10 mouse cellular contexts compared by ENCODE assay signal in genomic region chr2:166274016-166274346, GRCm38 (mm10).
DNase-seq lines count a peak whose midpoint lies in the region; ATAC-seq and TF ChIP-seq lines count a peak whose summit lies in the region.
"Had no signal": no experiment of that assay in that cellular context is flagged by ENCODE, and none has a peak within 500 bp of the region (broad histone marks: within the 10 kb centered on the region; RNA-seq: fewer than 3 reads in every experiment).

No protein-coding gene starts in this region.

- H3K4me1 ChIP-seq in forebrain, embryonic 11.5 days (replicated peaks; ENCODE audit: control insufficient read depth, insufficient read depth, low read length): peaks cover 6% of the 10 kb centered on the region
- peaks cover 18% of the 10 kb centered on the region for H3K4me1 ChIP-seq in forebrain, postnatal 0 days (ENCODE audit: insufficient read depth)
- H3K4me1 ChIP-seq in lung, embryonic 14.5 days (ENCODE audit: insufficient read depth): no peaks in the 10 kb centered on the region
- H3K4me1 ChIP-seq in hindbrain, embryonic 15.5 days (replicated peaks): peaks cover 17% of the 10 kb centered on the region
- peaks cover 11% of the 10 kb centered on the region; the same call in 1 of the 2 replicates for H3K4me1 ChIP-seq in neural tube, embryonic 14.5 days (ENCODE audit: control insufficient read depth, insufficient read depth, low read length)

- WGBS in forebrain, embryonic 11.5 days: 63% methylated on average over 2 of the region's 2 CpGs
- 56% methylated on average over 2 of the region's 2 CpGs for WGBS in forebrain, postnatal 0 days
- 50% methylated on average over 2 of the region's 2 CpGs for WGBS in lung, embryonic 14.5 days
- 47% methylated on average over 2 of the region's 2 CpGs for whole genome bisulfite sequencing in hindbrain, embryonic 15.5 days
- WGBS in neural tube, embryonic 14.5 days: 47% methylated on average over 2 of the region's 2 CpGs

- no peak for ATAC-seq in forebrain, embryonic 11.5 days (replicated peaks; ENCODE audit: low FRiP score)
- no peak for ATAC-seq in forebrain, postnatal 0 days
- peak; percentile 31; the same call in 1 of the 2 replicates for ATAC-seq in lung, embryonic 14.5 days (ENCODE audit: insufficient read depth)
- no peak for ATAC-seq in hindbrain, embryonic 15.5 days (ENCODE audit: low FRiP score, low read depth)
- ATAC-seq in neural tube, embryonic 14.5 days (ENCODE audit: low read depth): 0 out of 2 replicates have a peak, but pooled peaks have one; percentile 14

- no peaks in the 10 kb centered on the region for H3K27me3 ChIP-seq in forebrain, embryonic 11.5 days (ENCODE audit: control insufficient read depth, insufficient read depth, low read length)
- H3K27me3 ChIP-seq in forebrain, postnatal 0 days (ENCODE audit: insufficient read depth, low read length): no peaks in the 10 kb centered on the region
- H3K27me3 ChIP-seq in lung, embryonic 14.5 days (ENCODE audit: insufficient read depth, low read length): no peaks in the 10 kb centered on the region
- H3K27me3 ChIP-seq in hindbrain, embryonic 15.5 days: 0 out of 2 replicates have a peak, but pooled peaks cover 5% of the 10 kb centered on the region
- no peaks in the 10 kb centered on the region for H3K27me3 ChIP-seq in neural tube, embryonic 14.5 days (ENCODE audit: control insufficient read depth, insufficient read depth, low read length)
- H3K27me3 ChIP-seq: embryonic facial prominence, embryonic 15.5 days had no signal

- no peak overlapping the region for H3K27ac ChIP-seq in forebrain, embryonic 11.5 days (ENCODE audit: low read depth, low read length)
- H3K27ac ChIP-seq in forebrain, postnatal 0 days (ENCODE audit: low read depth, low read length): no peak overlapping the region
- H3K27ac ChIP-seq in lung, embryonic 14.5 days (ENCODE audit: low read depth): no peak overlapping the region
- H3K27ac ChIP-seq in hindbrain, embryonic 15.5 days (replicated peaks): 0 out of 2 replicates have a peak overlapping the region, but pooled peaks have one; percentile 10
- H3K27ac ChIP-seq in neural tube, embryonic 14.5 days (ENCODE audit: low read depth, low read length): peak overlapping the region; percentile 46
- H3K27ac ChIP-seq: embryonic facial prominence, embryonic 15.5 days had no signal

- TF ChIP-seq CTCF in forebrain, postnatal 0 days (IDR thresholded peaks at IDR 0.05; ENCODE audit: low read depth): no peak
- TF ChIP-seq CTCF in lung, embryonic 14.5 days (IDR thresholded peaks at IDR 0.05; ENCODE audit: low read depth): no peak

- H3K9me3 ChIP-seq in forebrain, embryonic 11.5 days (ENCODE audit: control insufficient read depth, low read length): no peaks in the 10 kb centered on the region
- no peaks in the 10 kb centered on the region for H3K9me3 ChIP-seq in forebrain, postnatal 0 days (ENCODE audit: low read length)
- no peaks in the 10 kb centered on the region for H3K9me3 ChIP-seq in lung, embryonic 14.5 days (ENCODE audit: low read depth, low read length)
- H3K9me3 ChIP-seq in hindbrain, embryonic 15.5 days: no peaks in the 10 kb centered on the region
- H3K9me3 ChIP-seq in neural tube, embryonic 14.5 days (ENCODE audit: control insufficient read depth, low read length): no peaks in the 10 kb centered on the region
- H3K9me3 ChIP-seq: embryonic facial prominence, embryonic 15.5 days had no signal

- H3K4me2 ChIP-seq in forebrain, embryonic 11.5 days (ENCODE audit: low read depth, low read length, severe bottlenecking): no peak overlapping the region
- no peak overlapping the region for H3K4me2 ChIP-seq in forebrain, postnatal 0 days (ENCODE audit: low read depth)
- no peak overlapping the region; the same call in 1 of the 2 replicates for H3K4me2 ChIP-seq in lung, embryonic 14.5 days
- 0 out of 2 replicates have a peak overlapping the region, but pooled peaks have one; percentile 13 for H3K4me2 ChIP-seq in hindbrain, embryonic 15.5 days
- no peak overlapping the region for H3K4me2 ChIP-seq in neural tube, embryonic 14.5 days (ENCODE audit: low read depth, low read length)
- H3K4me2 ChIP-seq: embryonic facial prominence, embryonic 15.5 days had no signal

- 0 out of 2 replicates have a peak overlapping the region, but pooled peaks have one; percentile 12 for H3K9ac ChIP-seq in forebrain, embryonic 11.5 days (ENCODE audit: low read length)
- no peak overlapping the region for H3K9ac ChIP-seq in forebrain, postnatal 0 days
- H3K9ac ChIP-seq in lung, embryonic 14.5 days: no peak overlapping the region
- no peak overlapping the region for H3K9ac ChIP-seq in hindbrain, embryonic 15.5 days
- H3K9ac ChIP-seq in neural tube, embryonic 14.5 days (replicated peaks; ENCODE audit: low read depth, low read length): no peak overlapping the region
- H3K9ac ChIP-seq: embryonic facial prominence, embryonic 15.5 days had no signal

- no peak overlapping the region for H3K4me3 ChIP-seq in forebrain, embryonic 11.5 days (ENCODE audit: low read depth, low read length)
- no peak overlapping the region for H3K4me3 ChIP-seq in forebrain, postnatal 0 days (ENCODE audit: low read depth, low read length)
- no peak overlapping the region for H3K4me3 ChIP-seq in lung, embryonic 14.5 days (ENCODE audit: low read depth, low read length)
- H3K4me3 ChIP-seq in hindbrain, embryonic 15.5 days: no peak overlapping the region
- no peak overlapping the region for H3K4me3 ChIP-seq in neural tube, embryonic 14.5 days (ENCODE audit: low read depth, low read length)
- H3K4me3 ChIP-seq: embryonic facial prominence, embryonic 15.5 days had no signal

- no peak for DNase-seq in forebrain, embryonic 11.5 days (ENCODE audit: low spot score)
- no peak for DNase-seq in forebrain, postnatal 0 days
- no peak for DNase-seq in lung, embryonic 14.5 days
- no peak for DNase-seq in lung, postnatal 25 days (ENCODE audit: low spot score)
- DNase-seq in thymus, postnatal 25 days: no peak
- no peak for DNase-seq in embryo, embryonic 10 days (ENCODE audit: low spot score)
- DNase-seq: cerebellum, adult 2 months had no signal

- H3K36me3 ChIP-seq in forebrain, embryonic 11.5 days (ENCODE audit: control insufficient read depth, insufficient read depth, low read length): no peaks in the 10 kb centered on the region
- no peaks in the 10 kb centered on the region for H3K36me3 ChIP-seq in forebrain, postnatal 0 days (ENCODE audit: insufficient read depth)
- no peaks in the 10 kb centered on the region for H3K36me3 ChIP-seq in lung, embryonic 14.5 days (ENCODE audit: insufficient read depth)
- no peaks in the 10 kb centered on the region for H3K36me3 ChIP-seq in hindbrain, embryonic 15.5 days
- no peaks in the 10 kb centered on the region for H3K36me3 ChIP-seq in neural tube, embryonic 14.5 days (ENCODE audit: control insufficient read depth, insufficient read depth, low read length)
- H3K36me3 ChIP-seq: embryonic facial prominence, embryonic 15.5 days had no signal

Comparison
In these comparisons a context has a peak if more than half of its experiments do, and no peak if none do; other contexts are left out.
1. ATAC-seq: peak in lung, embryonic 14.5 days (single experiment) and neural tube, embryonic 14.5 days (single experiment); none in forebrain, embryonic 11.5 days (single experiment), forebrain, postnatal 0 days (single experiment) and hindbrain, embryonic 15.5 days (single experiment).
2. H3K27ac ChIP-seq: peak in hindbrain, embryonic 15.5 days (single experiment) and neural tube, embryonic 14.5 days (single experiment); none in forebrain, embryonic 11.5 days (single experiment), forebrain, postnatal 0 days (single experiment) and lung, embryonic 14.5 days (single experiment).